Mouse (Mus musculus): ENCODE measurements at regions not wholly inside any gene's neighbourhood (a gene's known extent, or its start where the extent isn't known, plus 50 kb on each side); places are given as distances from the start of the nearest gene placed in this dataset.
A peak's percentile ranks its signal among the peaks of the same experiment; 100 is the strongest.

DNA sequence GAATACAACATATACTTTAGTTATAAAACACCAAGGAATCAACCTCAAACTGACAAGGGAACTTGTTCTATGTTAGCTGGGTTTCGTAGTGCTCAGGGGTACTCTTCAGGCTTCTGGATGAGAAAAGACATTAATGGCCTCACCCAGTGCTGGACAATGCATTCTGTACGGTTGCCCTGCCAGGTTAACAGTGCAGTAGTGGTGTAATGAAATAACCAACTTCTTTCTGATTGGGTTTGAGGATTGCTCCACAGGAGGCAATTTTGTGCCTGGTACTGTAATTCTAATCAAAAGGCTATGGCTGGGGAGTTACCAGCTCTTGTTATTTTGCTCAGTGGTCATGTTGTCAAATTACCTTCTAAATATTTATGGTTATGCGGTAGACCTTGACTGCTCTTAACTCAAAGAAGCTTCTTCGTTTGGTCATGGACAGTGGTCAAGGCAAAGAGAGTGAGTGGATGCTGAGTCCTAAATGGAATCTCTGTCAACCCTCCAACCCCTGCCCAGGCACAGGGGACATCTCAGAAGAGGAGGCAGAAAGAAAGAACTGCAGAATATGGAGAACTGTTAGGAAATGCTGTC lies 158.8 kb upstream of the B3gat2 start:
- no peak for DNase-seq (ENCODE audit: low spot score in 2 of 2)

DNA sequence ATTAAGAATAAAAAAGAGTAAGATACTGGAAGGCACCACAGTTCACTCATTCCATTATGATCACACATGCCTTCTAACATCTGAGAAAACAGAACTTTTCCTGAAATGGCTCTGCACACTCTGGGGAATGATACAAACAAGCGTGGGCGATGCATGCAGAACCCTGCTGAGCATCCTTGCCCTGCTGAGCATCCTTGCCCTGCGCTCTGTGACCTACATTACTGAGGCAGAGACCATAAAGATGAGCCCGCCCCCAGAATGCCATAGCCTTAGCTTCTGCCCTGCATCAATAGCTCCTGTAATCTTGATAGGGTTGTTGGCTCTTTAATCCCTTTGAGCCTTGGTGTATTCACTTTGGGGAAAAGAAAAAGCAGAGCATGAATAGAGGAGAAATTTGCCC lies 132.2 kb upstream of the B3gat2 start:
- peak in 1 of 2 experiments; percentile 11 for DNase-seq (ENCODE audit: low spot score in 2 of 2)

DNA sequence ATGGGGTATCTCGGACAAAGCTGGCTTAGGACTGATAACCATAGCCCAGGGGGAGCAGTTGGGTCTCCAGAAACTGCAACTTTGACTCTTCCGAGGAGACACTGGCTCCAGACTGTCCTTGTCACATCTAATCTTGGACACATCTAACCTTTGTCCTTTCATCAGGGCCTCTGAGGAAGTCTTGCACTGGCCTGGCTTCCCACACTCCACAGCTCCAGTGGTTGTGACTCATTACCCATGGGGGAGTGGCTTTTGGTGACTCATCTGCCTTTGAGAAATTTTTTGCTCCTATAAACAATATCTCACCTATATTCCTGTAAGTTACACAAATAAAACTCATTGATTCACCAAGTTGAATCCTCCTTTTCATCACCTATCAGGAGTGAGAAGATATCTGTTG lies 116.5 kb upstream of the B3gat2 start:
- DNase-seq (ENCODE audit: low spot score in 2 of 2) = no peak

DNA sequence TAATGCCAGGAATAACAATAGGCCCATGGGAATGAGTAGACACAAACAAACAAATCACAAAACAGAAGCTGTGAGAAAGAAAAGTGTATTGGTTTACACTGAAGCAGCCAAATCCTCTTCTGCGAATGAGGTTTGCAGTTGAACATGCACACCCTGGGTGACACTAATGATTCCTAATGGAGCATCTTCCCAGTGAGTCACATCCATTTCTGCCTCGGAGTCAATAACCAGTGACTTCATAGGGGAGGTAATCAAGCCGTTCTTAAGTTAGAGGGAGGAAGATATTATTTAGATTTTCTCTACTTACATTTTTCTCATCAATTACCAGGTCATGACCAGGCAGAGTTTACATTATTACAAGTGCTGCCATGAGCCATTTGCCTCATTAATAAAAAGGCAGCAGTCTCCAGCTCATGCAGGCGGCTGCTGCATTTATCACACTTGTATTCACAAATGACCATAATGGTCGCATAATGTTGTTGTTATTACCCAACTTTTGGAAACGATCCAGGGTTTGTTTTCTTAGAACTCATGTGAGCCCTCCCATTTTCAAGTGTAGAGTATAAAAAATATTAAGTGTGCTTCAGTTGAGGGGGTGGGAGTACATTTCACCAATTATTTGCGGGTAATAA lies 112.6 kb upstream of the B3gat2 start:
- no peak for DNase-seq (ENCODE audit: low spot score in 2 of 2)

DNA sequence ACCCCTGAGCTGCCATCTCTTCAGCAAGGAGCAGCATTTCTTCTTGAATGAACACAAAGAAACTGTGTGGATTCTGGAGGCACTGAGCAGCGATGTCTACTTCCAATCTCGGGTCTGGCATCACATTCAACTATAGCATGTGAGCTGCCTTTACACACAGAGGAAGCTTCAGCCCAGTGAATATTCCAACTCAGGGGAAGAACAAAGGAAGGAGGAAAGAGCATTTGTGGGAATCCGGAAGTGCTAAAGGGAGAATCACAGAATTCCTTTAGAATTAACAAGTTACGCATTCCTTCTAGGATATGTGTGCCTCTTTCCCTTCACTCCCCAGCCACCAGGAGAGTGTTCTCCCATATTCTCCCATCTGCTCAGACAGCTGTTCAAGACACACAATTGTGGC lies 111.7 kb upstream of the B3gat2 start:
- DNase-seq (ENCODE audit: low spot score in 2 of 2) = no peak

DNA sequence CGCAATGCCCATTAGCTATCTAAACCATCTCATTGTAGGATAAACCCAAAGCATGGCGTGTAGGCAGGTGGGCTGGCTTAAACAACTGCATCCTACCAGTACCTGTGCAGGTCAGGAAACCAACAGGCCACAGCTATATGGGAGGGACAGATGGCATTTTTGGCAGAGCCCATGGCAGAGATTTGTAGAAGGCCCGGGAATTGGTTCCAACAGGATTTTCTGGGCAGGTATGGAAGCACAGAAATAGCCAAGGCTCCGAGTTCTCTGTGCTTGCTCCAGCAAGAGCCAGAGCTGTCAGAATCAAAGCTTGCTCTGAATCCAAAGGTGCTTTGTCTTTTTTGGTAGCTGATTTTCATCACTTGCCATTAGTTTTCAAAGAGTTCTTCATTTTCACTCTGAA lies 107.9 kb upstream of the B3gat2 start:
- DNase-seq (ENCODE audit: low spot score in 2 of 2) = no peak

DNA sequence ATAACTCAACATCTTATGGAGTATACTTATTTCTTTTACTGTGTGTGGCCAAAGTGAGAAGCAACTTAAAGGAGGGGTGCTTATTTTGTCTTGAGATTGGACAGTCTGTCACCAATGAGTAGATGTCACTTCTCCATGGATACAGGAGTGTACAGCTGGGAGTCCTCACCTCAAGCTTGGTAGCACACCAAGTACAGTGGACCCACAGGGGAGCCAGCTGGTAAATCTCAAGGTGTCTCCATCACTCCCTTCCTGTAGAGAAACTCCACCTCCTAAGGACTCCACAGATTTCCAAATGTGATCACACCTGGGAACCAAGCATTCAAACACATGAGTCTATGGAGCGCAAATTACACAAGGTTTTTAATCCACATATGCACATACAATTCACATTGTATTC lies 105.8 kb upstream of the B3gat2 start:
- no peak for DNase-seq (ENCODE audit: low spot score in 2 of 2)

DNA sequence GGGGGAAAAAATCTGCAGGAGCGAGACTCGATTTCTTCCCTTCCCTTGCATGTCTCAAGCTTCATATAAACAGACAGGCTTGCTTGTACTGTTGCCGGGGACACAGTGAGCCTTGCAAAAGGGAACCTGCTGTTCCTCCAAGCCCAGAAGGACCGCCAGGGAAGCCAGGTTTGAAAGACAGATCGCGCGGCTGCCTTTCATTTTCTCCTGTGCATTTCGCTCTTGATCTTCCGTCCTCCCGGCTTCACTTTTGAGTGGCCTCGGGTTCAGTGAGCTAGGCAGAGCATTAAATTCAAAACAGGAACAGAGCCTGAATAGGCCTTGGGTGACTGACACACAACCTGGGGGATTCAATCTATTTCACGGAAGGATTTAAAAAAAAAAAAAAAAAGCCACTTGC lies 105.3 kb upstream of the B3gat2 start:
- peak; percentile 57 to 70 for DNase-seq (ENCODE audit: low spot score in 2 of 2)

DNA sequence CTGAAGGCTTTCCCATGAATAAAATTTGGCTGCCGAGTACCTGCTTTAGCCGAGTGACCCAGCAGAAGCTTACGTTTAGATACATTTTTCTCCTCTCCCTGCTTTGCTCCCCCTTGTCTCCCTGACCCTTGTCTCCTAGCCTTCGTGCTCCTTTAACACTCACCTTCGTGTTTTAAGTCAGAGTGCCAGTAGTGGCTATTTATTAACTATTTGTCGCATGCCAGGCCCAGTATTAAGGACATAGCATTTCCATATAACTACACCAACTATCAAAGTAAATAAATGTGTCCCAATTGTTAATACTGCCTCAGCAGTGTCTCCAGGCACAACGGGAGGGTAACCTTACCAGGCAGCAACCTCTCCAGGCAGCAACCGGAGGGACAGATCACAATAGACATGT lies 104.8 kb upstream of the B3gat2 start:
- peak in 1 of 2 experiments; percentile 14 for DNase-seq (ENCODE audit: low spot score in 2 of 2)

DNA sequence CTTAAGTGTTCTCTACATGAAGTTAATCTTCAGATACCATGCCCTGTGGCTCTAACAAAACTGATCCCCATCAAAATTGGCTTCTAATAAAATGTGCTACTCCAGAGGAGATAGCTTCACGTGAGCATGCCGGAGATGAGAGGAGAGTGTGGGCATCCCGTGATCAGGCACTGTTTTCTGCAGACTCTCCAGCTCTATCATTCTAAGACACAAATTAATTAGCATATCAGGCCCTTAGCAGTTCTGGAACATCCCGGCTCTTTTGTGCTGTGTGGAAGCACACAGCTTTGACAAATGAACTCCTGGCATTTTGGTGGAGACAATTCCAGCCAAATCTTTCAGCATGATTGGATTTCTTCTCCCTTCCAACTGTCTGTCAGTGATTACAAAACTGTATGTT lies 91.0 kb upstream of the B3gat2 start:
- DNase-seq (ENCODE audit: low spot score in 2 of 2) = no peak

DNA sequence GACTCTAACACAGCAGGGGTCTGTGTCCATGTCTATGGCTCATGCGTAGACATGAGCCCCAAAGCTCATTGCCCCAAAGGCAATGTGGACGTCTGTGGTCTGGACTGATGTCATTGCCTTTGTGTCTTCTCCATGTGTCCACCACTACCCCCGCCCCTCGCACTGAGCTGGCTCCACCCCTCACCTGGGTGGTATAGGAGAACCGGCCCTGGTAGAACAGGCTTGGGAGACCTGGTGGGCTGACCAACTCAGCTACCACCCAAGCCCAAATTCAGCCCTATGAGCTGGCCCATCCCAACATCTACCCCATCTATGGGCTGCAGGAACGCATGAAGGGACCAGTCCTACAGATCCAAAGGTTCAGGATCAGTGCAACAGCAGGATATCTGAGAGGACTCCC lies 87.2 kb upstream of the B3gat2 start:
- DNase-seq (ENCODE audit: low spot score in 2 of 2) = no peak

DNA sequence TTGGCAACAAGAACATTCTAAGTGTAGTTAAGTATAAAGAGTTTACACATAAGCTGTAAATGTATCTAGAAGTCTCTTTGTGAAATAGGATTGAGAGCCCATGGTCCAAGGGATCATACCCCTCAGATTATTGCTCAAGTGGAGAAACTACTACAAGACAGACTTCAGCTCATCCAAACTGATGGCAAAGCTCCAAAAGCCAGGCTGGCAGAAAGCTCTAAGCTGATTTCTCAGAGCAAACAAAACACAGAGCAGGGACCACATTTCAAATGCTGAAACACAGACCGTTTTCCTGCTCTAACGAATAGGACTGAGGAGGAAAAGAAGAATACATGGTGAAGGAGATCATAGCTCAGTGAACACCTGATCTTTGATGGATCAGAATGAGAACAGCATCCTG lies 85.3 kb upstream of the B3gat2 start:
- peak in 1 of 2 experiments; percentile 9 for DNase-seq (ENCODE audit: low spot score in 2 of 2)

DNA sequence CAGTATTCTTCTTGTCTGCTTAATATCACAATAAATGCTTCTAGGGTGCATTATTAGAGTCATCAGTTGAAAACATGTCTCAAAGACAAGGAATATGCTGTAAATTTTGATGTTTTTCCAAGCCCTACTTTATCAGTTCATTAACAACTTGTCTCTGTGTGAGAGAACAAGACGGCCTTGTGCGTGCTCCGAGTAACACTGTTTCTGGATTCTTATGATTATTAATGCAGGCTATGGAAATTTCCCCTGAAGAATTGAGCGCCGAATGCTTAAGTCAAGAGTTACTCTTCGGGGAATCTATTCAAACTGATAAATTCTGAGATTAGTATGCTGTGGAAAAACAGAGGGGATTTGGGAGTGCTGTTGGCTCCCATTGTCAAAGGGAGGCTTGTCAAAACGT lies 72.2 kb upstream of the B3gat2 start:
- no peak for DNase-seq (ENCODE audit: low spot score in 2 of 2)

DNA sequence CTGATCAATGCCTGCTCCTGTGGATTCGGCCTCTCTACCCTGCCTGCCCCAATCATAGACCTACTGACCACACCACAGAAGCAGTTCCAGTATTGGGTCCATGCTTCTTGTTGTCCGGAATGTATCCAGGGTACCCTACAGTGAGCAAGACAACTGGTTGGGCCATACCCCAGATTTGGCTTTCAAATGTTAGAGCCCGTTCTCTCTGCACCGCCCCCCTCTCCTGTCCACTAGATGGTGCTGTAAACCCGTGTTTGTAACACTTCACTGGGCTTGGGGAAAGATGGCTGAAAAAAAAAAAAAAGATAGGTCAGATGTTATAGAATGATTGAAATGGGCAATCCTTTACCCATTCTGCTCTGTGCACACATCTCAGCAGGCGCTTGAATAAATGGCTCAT lies 56.1 kb upstream of the B3gat2 start:
- DNase-seq (ENCODE audit: low spot score in 2 of 2) = peak; percentile 63 to 76

DNA sequence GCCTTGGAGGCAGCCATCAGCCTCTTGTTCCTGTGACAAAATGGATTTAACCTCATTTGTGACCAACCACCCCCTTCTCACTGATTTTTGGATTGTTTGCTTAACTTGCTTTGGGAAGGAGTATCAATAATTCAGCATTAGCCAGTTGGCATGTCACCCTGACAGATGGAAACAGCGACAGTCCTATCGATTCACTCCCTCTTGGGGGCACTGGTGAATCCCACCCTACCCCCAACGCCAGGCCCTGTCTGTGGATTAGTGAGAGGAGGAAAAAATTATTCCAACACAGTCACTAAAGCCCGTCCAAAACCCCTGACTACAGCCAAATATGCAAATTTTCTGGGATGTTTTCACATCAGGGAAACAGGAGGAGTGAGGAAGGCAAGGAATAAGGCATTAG lies 55.1 kb upstream of the B3gat2 start:
- DNase-seq (ENCODE audit: low spot score in 2 of 2) = peak; percentile 17 to 18

Data from layer of hippocampus, postnatal 14 days (tissue).